Mouse (Mus musculus) brain, adult 10 weeks (tissue): ENCODE data around the gene Pdk2. TPM values are rescaled to one million over a fixed set of nuclear protein-coding genes. Genes with fewer than 3 reads are reported as not detected.

Source experiments
- polyA plus RNA-seq: library from polyadenylated mRNA; stranded (reverse); fragments of 350-450 nt; fragmentation: Illumina TruSeq; extraction: RNeasy Lipid Tissue Mini Kit (QIAGEN cat#74804); gene quantifications from one replicate; pipeline ENCODE4 v1.2.3, GENCODE M21; 2015; ENCODE audit warnings: low read depth, low replicate concordance

Pdk2 gene
- 88.5 TPM for polyA plus RNA-seq

GRCm38 (mm10) chr11:95041139-95041609, at the start of gene Pdk2:
Gene Pdk2 (minus strand): TSS chr11:95041354.

GRCm38 (mm10) chr11:95076536-95077111, 35.5 kb upstream of the Pdk2 start, which contains the start of gene Itga3:
Gene Itga3 (minus strand): TSS chr11:95076801.

GRCm38 (mm10) chr11:95009629-95010014, 31.5 kb downstream of the Pdk2 start, which contains the start of gene Samd14:
Gene Samd14 (plus strand): TSS chr11:95009879.

GRCm38 (mm10) chr11:94990749-94991577, 50.2 kb downstream of the Pdk2 start, which contains the start of gene Ppp1r9b:
Gene Ppp1r9b (plus strand): TSS chr11:94991035.

Other genes starting within 250 kb of the Pdk2 start
- 3.3 TPM for gene Col1a1, start 105.1 kb downstream of the Pdk2 start, polyA plus RNA-seq
- 0.59 TPM for gene Hils1, start 73.8 kb downstream of the Pdk2 start, polyA plus RNA-seq
- not detected for gene Sgca, start 65.0 kb downstream of the Pdk2 start, polyA plus RNA-seq
- gene Ppp1r9b, start 50.3 kb downstream of the Pdk2 start, polyA plus RNA-seq = 397 TPM
- 25.0 TPM for gene Samd14, start 31.5 kb downstream of the Pdk2 start, polyA plus RNA-seq
- 12.3 TPM for gene Itga3, start 35.4 kb upstream of the Pdk2 start, polyA plus RNA-seq
- not detected for gene Dlx3, start 78.8 kb upstream of the Pdk2 start, polyA plus RNA-seq
- gene Dlx4, start 104.9 kb upstream of the Pdk2 start, polyA plus RNA-seq = 0.39 TPM
- gene Tac4, start 220.2 kb upstream of the Pdk2 start, polyA plus RNA-seq = not detected